Mouse (Mus musculus): ENCODE data around the gene Jpt2.
A peak's percentile ranks its signal among the peaks of the same experiment; 100 is the strongest.
"Not testable (repeated sequence)": the region's sequence is repeated elsewhere in the genome, so short reads cannot be mapped to it uniquely, and the experiment has no call there.

The Jpt2 gene

GRCm38 (mm10) chr17:24960135-24960851, at the start of gene Jpt2:
Gene Jpt2, minus strand, starts transcription at chr17:24960689.
- DNase-seq (ENCODE audit: low spot score) = peak; percentile 93

- DNase-seq (ENCODE audit: low spot score) = no peak
Measured at GRCm38 (mm10) chr17:25007480-25007879, 47.0 kb upstream of the Jpt2 start.

- DNase-seq (ENCODE audit: low spot score) = no peak
Measured at GRCm38 (mm10) chr17:25005102-25005501, 44.6 kb upstream of the Jpt2 start.

- no peak for DNase-seq (ENCODE audit: low spot score)
Measured at GRCm38 (mm10) chr17:24994721-24995120, 34.2 kb upstream of the Jpt2 start.

- DNase-seq (ENCODE audit: low spot score) = no peak
Measured at GRCm38 (mm10) chr17:24987221-24987620, 26.7 kb upstream of the Jpt2 start.

- no peak for DNase-seq (ENCODE audit: low spot score)
Measured at GRCm38 (mm10) chr17:24960852-24961715, 595 bp upstream of the Jpt2 start.

- DNase-seq (ENCODE audit: low spot score) = no peak
Measured at GRCm38 (mm10) chr17:24959371-24959770, 1.1 kb downstream of the Jpt2 start.

GRCm38 (mm10) chr17:24953291-24953690, 7.2 kb downstream of the Jpt2 start:
- DNase-seq (ENCODE audit: low spot score) = no peak

GRCm38 (mm10) chr17:24950671-24951070, 9.8 kb downstream of the Jpt2 start:
- no peak for DNase-seq (ENCODE audit: low spot score)

- DNase-seq (ENCODE audit: low spot score) = no peak
Measured at GRCm38 (mm10) chr17:24948204-24948603, 12.3 kb downstream of the Jpt2 start.

- not testable (repeated sequence) for DNase-seq (ENCODE audit: low spot score)
Measured at GRCm38 (mm10) chr17:24943589-24943988, 16.9 kb downstream of the Jpt2 start.

GRCm38 (mm10) chr17:24943036-24943435, 17.5 kb downstream of the Jpt2 start:
- no peak for DNase-seq (ENCODE audit: low spot score)

- peak; percentile 26 for DNase-seq (ENCODE audit: low spot score)
Measured at GRCm38 (mm10) chr17:24942453-24942852, 18.0 kb downstream of the Jpt2 start.

GRCm38 (mm10) chr17:24937266-24937665, 23.2 kb downstream of the Jpt2 start:
- no peak for DNase-seq (ENCODE audit: low spot score)

GRCm38 (mm10) chr17:24936259-24937237, 23.9 kb downstream of the Jpt2 start, which contains the start of gene Mapk8ip3:
Gene Mapk8ip3, minus strand, starts transcription at chr17:24936977.
- DNase-seq (ENCODE audit: low spot score) = peak; percentile 96

- DNase-seq (ENCODE audit: low spot score) = no peak
Measured at GRCm38 (mm10) chr17:24935666-24936065, 24.8 kb downstream of the Jpt2 start.

- DNase-seq (ENCODE audit: low spot score) = no peak
Measured at GRCm38 (mm10) chr17:24934926-24935325, 25.6 kb downstream of the Jpt2 start.

- DNase-seq (ENCODE audit: low spot score) = no peak
Measured at GRCm38 (mm10) chr17:24933163-24933562, 27.3 kb downstream of the Jpt2 start.

GRCm38 (mm10) chr17:24932431-24932830, 28.1 kb downstream of the Jpt2 start:
- no peak for DNase-seq (ENCODE audit: low spot score)

- DNase-seq (ENCODE audit: low spot score) = no peak
Measured at GRCm38 (mm10) chr17:24929506-24929905, 31.0 kb downstream of the Jpt2 start.

GRCm38 (mm10) chr17:24923246-24923645, 37.2 kb downstream of the Jpt2 start:
- DNase-seq (ENCODE audit: low spot score) = no peak

GRCm38 (mm10) chr17:24913984-24914383, 46.5 kb downstream of the Jpt2 start:
- DNase-seq (ENCODE audit: low spot score) = no peak

Measured in spleen, adult 12 weeks (tissue).